Mouse (Mus musculus) embryo, embryonic 11 days (tissue): ENCODE measurements at regions not wholly inside any gene's neighbourhood (a gene's known extent, or its start where the extent isn't known, plus 50 kb on each side); places are given as distances from the start of the nearest gene placed in this dataset.
"Not testable (repeated sequence)": the region's sequence is repeated elsewhere in the genome, so short reads cannot be mapped to it uniquely, and the experiment has no call there.

ENCODE experiments used
- DNase-seq: peaks from one replicate; pipeline ENCODE4 v3.0.0-alpha.2; 2015

DNA sequence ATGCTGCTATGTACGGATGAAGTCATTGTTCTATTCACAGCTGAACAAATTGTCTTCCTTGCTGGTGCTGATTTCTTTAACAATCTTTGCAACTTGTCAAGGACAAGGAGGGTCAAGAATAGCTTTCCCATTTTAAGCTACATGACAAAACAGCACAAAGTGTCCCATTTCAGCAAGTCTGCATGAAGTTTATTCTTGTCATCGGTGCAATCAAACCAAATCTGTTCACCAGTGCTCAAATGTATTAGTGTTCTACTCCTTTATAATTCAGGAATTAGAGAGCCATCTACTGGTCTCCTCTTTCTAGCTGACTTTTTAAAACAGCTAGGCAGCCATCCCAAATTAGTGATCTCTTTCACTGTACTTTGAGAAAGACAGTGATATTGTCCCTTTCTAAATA lies 1040.8 kb downstream of the Galc start:
- peak; percentile 7 for DNase-seq

DNA sequence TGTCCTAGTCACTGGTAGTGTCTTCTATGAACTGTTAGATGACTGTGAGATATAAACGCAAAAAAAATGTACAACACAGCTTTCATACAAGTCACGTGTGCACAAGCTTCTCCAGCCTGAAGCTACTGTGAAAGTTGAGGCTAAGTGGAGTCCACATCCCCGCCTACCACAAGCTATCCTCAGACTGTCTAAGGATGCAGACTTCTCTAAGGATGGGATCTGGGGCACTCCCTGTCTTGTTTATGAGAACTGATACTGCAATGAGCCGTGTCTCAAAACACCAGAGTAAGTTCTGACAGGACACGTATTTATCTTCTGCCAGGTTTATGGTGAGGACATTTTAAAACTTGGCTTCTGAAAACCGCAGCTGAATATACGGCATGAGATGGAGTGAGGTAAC lies 1041.7 kb downstream of the Galc start:
- DNase-seq: no peak

DNA sequence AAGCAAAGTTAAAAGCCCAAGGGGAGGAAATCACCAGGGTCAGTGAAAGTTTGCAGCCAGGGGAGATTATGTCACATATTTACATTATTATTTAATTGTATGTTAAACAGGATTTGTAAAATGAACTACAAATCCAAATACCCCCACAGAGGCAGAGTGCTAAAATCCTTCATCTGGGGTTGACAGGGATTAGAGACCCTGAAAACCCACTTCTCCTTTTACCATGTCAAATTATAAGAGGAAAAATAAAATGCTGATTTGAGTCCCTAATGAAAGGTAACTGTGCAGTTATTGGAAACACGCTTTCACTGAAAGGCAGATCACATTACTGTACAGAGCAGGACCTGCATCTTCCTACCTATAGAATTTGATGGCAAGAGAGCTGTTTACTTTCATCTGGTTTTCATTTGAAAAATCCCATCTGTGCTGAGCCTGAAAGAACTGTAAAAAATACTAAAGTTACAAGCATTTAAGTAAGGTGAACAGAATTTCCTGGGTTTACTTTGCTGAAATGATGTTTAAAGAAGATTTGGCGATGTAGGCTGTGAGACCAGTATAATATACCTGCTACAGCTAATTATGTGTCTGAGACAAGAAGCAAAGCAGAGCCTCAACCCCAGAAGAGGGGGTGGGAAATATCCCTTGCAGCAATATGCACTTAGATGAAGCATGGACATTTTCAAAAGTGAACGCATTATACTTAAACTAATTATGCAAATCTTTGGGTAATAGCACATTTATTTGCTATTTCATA lies 1055.4 kb downstream of the Galc start:
- DNase-seq: peak; percentile 39

DNA sequence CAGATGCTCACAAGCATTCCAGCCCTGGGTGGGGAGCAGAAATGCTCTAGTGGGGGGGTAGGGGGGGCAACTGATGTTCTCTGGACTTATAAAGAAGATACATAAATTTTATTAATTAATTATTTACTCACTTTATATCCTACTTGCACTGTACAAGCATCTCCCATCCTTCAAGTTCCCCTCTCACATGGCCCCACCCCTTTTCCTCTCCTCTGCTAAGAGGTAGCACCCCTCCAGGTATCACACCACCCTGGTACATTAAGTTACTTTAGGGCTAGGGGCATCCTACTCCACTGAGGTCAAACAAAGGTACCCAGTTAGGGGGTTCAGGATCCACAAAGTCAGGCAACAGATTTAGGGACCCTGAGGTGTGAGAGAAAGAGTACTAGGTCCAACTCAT lies 1097.4 kb downstream of the Galc start:
- DNase-seq: no peak

DNA sequence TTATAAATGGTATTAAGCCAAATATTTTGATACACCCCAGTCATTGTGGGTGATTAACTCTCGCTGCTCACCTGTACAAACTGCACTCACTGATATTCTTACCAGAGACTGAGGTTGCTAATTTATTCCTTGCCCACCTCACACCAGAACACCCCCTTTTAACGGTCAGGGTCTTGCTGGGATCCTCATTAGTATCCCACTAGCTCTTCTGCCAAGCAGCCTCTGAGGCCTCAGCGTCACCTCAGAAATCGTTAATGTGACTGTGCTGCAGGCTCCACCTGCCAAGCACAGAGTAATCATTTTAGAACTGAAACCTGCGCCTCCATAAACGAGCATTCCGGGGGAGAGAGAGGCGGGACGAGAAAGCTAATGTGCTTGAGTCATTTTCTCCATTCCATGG lies 1097.8 kb downstream of the Galc start:
- no peak for DNase-seq

DNA sequence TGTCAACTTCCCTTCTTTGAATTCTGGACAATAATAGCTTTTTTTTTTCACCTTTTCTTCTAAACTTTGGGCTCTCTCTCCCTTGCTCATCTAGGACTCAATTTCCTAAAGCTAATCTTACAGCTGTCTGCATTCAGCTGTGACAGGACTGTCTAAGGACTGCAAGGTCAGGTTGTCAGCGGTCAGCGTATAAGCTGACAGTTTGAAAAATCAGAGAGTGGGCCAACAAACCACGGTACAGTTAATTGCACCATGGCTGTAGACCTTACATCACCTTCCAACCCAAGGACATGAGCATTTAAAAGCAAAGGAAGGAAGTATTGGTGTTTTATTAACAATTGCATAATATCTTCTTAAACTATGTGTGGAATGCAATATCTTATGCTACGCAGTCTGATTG lies 1100.9 kb downstream of the Galc start:
- peak; percentile 11 for DNase-seq

DNA sequence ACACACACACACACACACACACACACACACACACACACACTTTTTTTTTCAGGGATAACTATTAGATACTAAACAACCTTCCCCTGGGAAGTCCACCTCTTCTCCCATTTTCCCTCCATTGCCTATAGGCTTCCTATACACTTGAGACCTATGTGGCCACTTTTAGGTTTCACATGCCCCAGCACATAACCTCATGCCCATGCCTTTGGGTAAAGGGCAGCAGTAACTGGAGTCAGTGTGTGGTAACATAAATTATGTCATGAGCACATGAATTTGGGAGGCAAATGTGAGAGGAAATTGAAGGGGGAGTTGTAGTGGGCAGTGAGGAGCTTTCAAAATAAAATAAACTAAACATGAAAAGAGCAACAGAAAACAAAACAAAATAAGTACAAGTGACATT lies 1101.5 kb downstream of the Galc start:
- DNase-seq: no peak

DNA sequence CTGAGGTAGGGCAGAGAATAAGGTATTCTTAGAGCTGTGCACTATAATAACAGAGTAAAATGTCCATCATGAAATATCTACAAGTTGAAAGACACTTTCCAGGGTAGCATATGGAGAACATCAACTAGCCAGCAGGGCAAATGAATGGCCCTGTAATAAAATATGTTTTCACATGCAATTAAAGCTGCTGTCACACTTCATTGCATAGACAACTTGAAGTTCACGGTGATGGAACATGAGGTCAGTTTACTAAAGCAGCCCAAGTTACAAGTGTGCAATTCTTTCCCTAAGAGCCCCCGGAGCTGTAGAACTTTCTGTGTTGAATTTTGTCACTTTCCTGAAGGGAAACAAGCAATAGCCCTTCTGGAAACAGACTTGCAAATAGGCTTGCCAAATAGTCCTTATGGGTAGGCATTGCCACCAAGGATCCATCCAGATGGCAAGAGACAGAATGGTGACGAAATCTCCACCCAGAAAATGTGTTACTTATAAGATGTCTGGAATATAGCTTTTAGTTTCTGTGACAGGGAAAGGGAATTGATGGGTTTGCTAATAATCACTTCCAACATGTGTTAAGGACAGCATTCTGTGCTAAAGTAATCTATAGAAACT lies 1102.7 kb downstream of the Galc start:
- DNase-seq: peak; percentile 25

DNA sequence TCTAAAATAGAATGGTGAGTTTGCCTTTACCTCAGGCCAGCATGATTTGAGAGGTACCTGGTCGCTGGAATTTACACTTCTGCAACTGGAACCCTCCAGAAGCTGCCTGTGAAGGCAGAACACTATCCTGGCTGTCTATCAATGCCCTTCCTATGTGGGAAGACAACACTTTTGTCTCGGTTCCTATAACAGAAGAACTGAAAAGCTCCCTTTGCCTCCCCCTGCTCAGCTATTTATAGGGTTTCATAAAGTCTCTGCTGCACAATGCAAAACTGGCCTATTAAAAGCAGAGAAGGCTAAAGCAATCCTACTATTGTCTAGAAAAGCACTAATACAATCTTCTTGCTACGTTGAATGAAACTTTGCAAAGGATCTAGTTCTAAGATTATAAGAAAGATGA lies 1116.5 kb downstream of the Galc start:
- no peak for DNase-seq

DNA sequence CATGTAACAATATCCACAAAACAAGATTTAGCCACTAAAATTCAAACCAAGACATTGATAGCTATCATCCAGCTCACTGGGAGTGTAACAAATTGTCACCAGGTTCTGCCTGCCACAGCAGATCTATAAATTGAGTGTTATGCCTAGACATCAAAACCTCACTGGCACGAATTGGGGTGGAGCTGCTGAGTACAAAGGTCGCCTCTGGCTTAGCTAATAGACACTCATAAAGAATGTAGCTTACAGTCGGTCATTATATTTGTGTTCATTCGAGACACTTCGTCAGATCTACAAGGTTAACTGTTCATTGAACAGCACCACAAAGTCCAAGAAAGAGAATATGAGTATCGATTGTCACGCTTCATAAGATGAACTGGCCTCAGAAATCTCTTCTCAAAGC lies 1121.3 kb downstream of the Galc start:
- no peak for DNase-seq

DNA sequence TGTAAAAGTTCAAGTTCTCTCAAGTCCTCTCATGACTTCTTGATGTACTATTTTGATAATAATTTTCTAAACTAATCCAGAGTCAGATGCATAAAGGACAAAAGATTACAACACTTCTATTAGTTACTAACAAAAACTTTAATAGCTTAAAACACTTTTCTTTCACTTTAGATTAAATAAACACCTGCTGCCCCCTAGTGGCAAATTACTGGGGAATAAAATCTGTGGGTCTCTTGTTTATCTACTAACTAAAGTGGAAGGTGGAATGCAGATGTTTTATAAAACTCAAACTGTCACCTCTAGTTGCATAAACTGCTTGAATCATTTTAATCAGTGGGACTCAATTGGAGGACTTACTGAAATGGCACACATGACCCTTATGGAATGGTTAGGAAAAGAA lies 1129.0 kb downstream of the Galc start:
- DNase-seq: peak; percentile 76

DNA sequence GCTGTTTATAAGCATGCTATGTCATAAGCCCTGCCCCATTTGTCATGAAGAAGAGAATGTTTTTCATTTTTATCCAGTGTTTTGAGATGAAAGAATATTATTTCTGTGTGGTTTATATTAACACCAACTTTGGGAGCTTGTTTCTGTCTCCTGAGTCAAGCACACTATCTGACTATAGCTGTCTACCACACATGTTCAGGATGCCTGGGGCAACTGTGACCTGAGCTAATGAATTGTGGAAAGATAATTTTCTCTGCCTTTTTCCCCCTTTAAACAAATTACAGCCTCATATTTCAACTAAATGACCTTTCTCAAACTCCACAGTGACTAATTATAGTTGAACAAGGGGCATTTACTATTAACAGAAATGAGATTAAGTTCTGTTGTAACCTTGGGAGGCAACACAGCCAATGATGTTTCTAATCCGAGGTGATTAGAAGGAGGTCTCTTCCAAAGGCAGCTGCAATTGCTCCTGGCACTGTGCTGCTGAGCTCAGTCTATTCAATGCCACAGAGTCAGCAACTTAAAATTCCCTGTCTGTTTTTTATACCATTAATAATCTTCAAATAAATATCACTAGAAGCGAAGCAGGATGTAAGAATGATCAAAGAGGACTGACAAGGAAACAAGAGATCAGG lies 1168.6 kb downstream of the Galc start:
- DNase-seq: peak; percentile 12

DNA sequence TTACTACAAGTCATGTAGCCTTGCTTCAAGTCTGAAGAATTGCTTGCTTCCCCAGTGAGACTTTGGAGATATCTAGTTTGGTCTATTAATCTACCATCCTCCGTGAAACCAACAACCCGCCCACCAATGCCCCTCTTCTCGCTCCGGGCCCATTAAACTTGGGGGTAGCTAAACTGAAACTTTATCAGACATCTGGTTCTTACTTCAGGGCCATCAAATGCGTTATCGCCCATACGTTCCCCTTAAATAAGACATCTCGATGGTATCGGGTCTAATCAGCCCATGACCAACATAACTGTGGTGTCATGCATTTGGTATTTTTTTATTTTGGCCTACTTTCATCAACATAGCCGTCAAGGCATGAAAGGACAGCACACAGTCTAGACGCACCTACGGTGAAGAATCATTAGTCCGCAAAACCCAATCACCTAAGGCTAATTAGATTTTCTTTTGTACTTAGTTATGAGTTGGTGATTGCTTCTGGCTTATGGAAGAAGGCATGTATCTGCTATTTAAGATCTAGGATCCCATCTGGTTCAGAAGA lies 1197.8 kb downstream of the Galc start:
- DNase-seq: not testable (repeated sequence)

DNA sequence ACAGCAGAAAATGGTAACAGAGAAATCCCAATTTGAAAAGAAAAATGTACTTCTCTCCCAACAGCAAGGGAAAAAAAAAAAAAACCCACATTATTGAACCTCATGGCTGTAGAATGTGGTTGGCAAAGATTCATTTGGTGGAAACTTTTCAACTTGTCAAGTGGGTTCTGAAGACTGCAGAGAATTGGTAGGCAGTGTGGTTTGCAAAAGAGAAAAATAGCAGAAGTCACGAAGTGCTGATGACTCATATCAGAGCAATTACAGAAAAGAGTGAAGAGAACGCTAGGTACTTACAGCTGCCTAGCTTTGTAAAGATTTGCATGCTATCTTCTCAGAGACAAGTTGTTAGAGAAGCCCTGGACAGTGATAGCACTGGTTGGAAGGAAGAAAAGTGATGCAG lies 1211.6 kb downstream of the Galc start:
- no peak for DNase-seq
